Mouse (Mus musculus) kidney, adult 2 months (tissue): Measurements from ENCODE around the gene Actr10.

Experiments
- CTCF ChIP-seq: fragments of 200-500 bp; conservative IDR thresholded peaks from 2 replicates; pipeline ENCODE4 v1.5.1; 2011; ENCODE audit warnings: low read depth, mild to moderate bottlenecking, control low read depth, low read length, moderate library complexity, mixed read lengths; ENCODE audit not compliant: insufficient read depth, insufficient read length
- POLR2A ChIP-seq: fragments of 200-500 bp; IDR thresholded peaks from one replicate; pipeline ENCODE4 v1.6.1; 2011; ENCODE audit warnings: low read depth, low read length, control low read depth

- TF ChIP-seq CTCF: no peak
- no peak for TF ChIP-seq POLR2A
Observed at GRCm38 (mm10) chr12:71000344-71000743, 62.7 kb downstream of the Actr10 start.
